Mouse (Mus musculus): ENCODE measurements at regions not wholly inside any gene's neighbourhood (a gene's known extent, or its start where the extent isn't known, plus 50 kb on each side); places are given as distances from the start of the nearest gene placed in this dataset.

- no peak for ATAC-seq (ENCODE audit: extremely low read depth, insufficient number of reproducible peaks, low FRiP score, poor library complexity, severe bottlenecking)
Measured at GRCm38 (mm10) chr15:62625406-62625805, 1219.6 kb downstream of the Gsdmc2 start.

GRCm38 (mm10) chr15:62616042-62616441 is 1228.9 kb downstream of the Gsdmc2 start:
- no peak for ATAC-seq (ENCODE audit: extremely low read depth, insufficient number of reproducible peaks, low FRiP score, poor library complexity, severe bottlenecking)

- no peak for ATAC-seq (ENCODE audit: extremely low read depth, insufficient number of reproducible peaks, low FRiP score, poor library complexity, severe bottlenecking)
Measured at GRCm38 (mm10) chr15:62596735-62597134, 1248.2 kb downstream of the Gsdmc2 start.

GRCm38 (mm10) chr15:62588580-62588979 is 1256.4 kb downstream of the Gsdmc2 start:
- no peak for ATAC-seq (ENCODE audit: extremely low read depth, insufficient number of reproducible peaks, low FRiP score, poor library complexity, severe bottlenecking)

- ATAC-seq (ENCODE audit: extremely low read depth, insufficient number of reproducible peaks, low FRiP score, poor library complexity, severe bottlenecking): no peak
Measured at GRCm38 (mm10) chr15:62578788-62579187, 1266.2 kb downstream of the Gsdmc2 start.

GRCm38 (mm10) chr15:62575791-62576190 is 1269.2 kb downstream of the Gsdmc2 start:
- ATAC-seq (ENCODE audit: extremely low read depth, insufficient number of reproducible peaks, low FRiP score, poor library complexity, severe bottlenecking): no peak

GRCm38 (mm10) chr15:62571803-62572202 is 1273.2 kb downstream of the Gsdmc2 start:
- ATAC-seq (ENCODE audit: extremely low read depth, insufficient number of reproducible peaks, low FRiP score, poor library complexity, severe bottlenecking): no peak

GRCm38 (mm10) chr15:62568788-62569713 is 1275.9 kb downstream of the Gsdmc2 start:
- ATAC-seq (ENCODE audit: extremely low read depth, insufficient number of reproducible peaks, low FRiP score, poor library complexity, severe bottlenecking): no peak

GRCm38 (mm10) chr15:62567431-62567830 is 1277.5 kb downstream of the Gsdmc2 start:
- ATAC-seq (ENCODE audit: extremely low read depth, insufficient number of reproducible peaks, low FRiP score, poor library complexity, severe bottlenecking): no peak

GRCm38 (mm10) chr15:62566106-62566511 is 1278.9 kb downstream of the Gsdmc2 start:
- no peak for ATAC-seq (ENCODE audit: extremely low read depth, insufficient number of reproducible peaks, low FRiP score, poor library complexity, severe bottlenecking)

GRCm38 (mm10) chr15:62533233-62533632 is 1311.7 kb downstream of the Gsdmc2 start:
- no peak for ATAC-seq (ENCODE audit: extremely low read depth, insufficient number of reproducible peaks, low FRiP score, poor library complexity, severe bottlenecking)

GRCm38 (mm10) chr15:62528975-62529374 is 1316.0 kb downstream of the Gsdmc2 start:
- ATAC-seq (ENCODE audit: extremely low read depth, insufficient number of reproducible peaks, low FRiP score, poor library complexity, severe bottlenecking): no peak

- no peak for ATAC-seq (ENCODE audit: extremely low read depth, insufficient number of reproducible peaks, low FRiP score, poor library complexity, severe bottlenecking)
Measured at GRCm38 (mm10) chr15:62524628-62525027, 1320.3 kb downstream of the Gsdmc2 start.

- no peak for ATAC-seq (ENCODE audit: extremely low read depth, insufficient number of reproducible peaks, low FRiP score, poor library complexity, severe bottlenecking)
Measured at GRCm38 (mm10) chr15:62524135-62524534, 1320.8 kb downstream of the Gsdmc2 start.

GRCm38 (mm10) chr15:62513462-62513861 is 1331.5 kb downstream of the Gsdmc2 start:
- ATAC-seq (ENCODE audit: extremely low read depth, insufficient number of reproducible peaks, low FRiP score, poor library complexity, severe bottlenecking): no peak

- ATAC-seq (ENCODE audit: extremely low read depth, insufficient number of reproducible peaks, low FRiP score, poor library complexity, severe bottlenecking): no peak
Measured at GRCm38 (mm10) chr15:62511461-62511860, 1333.5 kb downstream of the Gsdmc2 start.

GRCm38 (mm10) chr15:62503866-62504265 is 1341.1 kb downstream of the Gsdmc2 start:
- ATAC-seq (ENCODE audit: extremely low read depth, insufficient number of reproducible peaks, low FRiP score, poor library complexity, severe bottlenecking): no peak

- ATAC-seq (ENCODE audit: extremely low read depth, insufficient number of reproducible peaks, low FRiP score, poor library complexity, severe bottlenecking): no peak
Measured at GRCm38 (mm10) chr15:62500966-62501365, 1344.0 kb downstream of the Gsdmc2 start.

- no peak for ATAC-seq (ENCODE audit: extremely low read depth, insufficient number of reproducible peaks, low FRiP score, poor library complexity, severe bottlenecking)
Measured at GRCm38 (mm10) chr15:62500522-62500921, 1344.5 kb downstream of the Gsdmc2 start.

GRCm38 (mm10) chr15:62496193-62496592 is 1348.8 kb downstream of the Gsdmc2 start:
- ATAC-seq (ENCODE audit: extremely low read depth, insufficient number of reproducible peaks, low FRiP score, poor library complexity, severe bottlenecking): no peak

- no peak for ATAC-seq (ENCODE audit: extremely low read depth, insufficient number of reproducible peaks, low FRiP score, poor library complexity, severe bottlenecking)
Measured at GRCm38 (mm10) chr15:62492350-62492749, 1352.6 kb downstream of the Gsdmc2 start.

Measured in neutrophil, adult 5-6 weeks (primary cell).